Mouse (Mus musculus): ENCODE results near the gene Lat2.

Gene Lat2

DNA sequence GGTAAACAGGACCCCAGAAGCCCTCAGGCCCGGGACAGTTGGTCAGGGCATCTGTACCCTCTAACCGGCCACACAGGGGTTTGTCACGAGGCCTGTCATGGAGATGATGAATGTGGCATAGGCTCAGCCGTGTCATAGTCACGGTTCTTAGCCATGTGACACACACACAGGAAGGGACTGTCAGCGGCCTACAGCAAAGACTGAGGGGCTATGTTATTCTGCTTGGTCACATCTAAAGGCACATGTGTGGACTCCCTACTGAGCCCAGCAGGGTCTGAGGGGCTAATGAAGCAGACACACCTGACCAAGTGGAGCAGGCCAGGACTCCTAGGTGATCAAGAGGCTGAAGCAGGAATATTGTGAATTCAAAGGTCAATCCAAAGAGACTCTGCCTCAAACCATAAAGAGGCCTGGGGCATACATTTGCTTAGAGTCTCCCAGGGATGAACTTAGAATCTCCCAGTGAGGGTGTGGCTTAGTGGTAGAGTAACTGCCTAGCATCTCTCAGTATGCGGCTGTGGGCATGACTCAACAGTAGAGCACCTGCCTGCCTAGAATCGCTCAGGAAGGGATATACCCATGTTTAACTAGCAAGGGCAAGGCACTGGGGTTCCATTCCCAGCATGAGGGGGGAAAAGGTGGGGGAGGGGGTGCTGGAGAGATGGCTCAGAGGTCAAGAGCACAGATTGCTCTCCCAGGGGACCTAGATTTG lies 2.9 kb downstream of the Lat2 start:
- no peak for DNase-seq

DNA sequence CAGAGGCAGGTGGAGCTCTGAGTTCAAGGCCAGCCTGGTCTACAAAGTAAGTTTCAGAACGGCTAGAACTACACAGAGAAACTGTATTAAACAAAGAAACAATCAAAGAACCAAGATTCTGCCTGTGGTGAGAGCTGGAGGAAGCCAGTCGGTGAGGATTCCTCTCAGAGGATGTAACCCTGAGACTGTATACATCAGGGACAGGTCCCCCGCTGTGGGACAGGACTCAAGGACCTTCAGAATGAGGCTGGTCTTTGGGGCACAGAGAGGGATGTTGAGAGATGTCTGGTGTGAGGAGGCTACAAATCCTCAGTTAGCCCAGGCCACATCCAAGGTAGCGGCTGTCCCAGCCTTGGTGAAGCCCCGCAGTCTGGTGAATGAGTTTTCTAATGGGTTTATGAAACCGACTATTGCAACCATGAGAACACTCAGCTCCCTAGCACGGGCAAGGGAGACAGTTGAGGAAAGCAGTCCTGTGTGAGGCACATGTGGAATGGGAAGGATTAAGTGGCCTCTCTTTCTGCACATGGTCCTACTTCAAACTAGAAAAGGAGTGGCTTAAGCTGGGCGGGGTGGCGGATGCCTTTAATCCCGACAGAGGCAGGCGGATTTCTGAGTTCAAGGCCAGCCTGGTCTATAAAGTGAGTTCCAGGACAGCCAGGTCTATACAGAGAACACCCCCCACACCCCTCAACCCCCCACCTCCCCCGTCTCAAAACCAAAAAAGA lies 4.7 kb downstream of the Lat2 start:
- no peak for DNase-seq

DNA sequence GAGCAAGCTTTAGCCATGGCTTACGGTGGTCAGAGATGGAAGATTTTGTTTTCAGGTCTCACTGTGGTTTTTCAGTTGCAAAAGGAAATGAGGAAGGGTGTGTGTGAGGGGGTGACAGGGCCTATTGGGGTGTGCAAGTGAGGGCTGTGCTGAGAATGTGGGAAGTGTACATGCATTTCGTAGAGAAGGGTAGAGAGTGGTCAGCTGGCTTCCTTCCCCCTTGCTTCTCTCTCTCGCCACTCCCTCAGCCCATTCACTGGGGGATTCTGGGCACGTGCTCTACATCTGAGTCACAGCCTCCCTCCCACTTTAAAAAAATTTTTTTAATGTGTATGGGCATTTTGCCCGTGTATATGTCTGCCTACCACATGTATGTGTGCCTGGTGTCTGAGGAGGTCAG lies 7.7 kb downstream of the Lat2 start:
- no peak for DNase-seq

DNA sequence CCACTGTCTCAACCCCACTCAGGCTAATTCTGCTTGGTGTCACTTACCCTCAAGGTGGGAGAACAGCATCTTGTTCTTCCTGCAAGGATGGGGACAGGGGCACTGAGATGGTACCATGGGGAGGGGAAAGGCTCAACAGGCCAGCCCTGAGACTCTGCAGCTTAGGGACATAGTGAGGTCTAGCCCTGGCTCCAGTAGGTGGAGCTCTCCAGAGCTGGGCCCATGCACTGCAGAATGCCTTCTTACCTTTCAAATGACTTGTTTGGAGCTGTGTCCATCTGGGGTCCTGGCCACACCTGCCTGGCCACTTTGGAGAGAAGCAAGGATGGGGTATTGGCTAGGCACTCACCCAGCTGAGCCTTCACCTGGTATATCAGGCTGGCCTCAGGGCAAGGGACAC lies 8.5 kb downstream of the Lat2 start:
- no peak for DNase-seq

DNA sequence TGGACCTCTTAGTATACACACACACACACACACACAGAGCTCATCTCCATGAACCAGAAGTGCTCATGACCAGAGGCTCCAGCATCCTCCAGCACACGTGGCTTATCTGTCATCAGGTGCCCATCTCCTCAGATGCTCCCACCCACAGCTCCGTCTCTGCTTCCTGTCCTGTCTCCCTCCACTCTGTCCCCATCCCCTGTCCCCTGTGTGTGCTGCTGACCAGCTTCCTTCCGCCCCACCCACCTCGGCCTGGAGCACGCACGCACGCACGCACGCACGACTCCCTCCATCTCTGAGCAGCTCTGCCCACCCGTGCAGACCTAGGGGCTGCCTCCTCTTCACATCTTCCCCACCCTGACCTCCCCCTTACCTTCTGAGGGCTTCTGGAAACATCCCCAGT lies 10.4 kb downstream of the Lat2 start:
- no peak for DNase-seq

DNA sequence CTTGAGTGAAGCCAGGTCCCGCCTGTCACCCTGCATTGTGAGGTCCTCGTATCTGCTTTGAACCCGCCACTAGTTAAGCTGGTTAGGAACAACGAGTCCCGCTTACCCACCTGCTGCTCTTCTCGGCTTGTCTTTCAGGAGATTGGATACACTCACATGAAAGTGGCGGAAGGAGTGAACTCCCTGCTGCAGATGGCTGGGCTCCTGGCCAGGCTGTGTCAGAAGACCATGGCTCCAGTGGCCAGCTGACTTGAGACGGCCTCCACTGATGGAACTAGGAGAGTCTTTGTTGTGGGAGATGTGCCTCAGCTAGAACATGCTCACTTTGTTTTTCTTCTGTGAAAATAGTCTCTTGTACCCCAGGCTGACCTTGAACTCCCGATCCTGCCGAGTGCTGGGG lies 17.1 kb downstream of the Lat2 start:
- no peak for DNase-seq

DNA sequence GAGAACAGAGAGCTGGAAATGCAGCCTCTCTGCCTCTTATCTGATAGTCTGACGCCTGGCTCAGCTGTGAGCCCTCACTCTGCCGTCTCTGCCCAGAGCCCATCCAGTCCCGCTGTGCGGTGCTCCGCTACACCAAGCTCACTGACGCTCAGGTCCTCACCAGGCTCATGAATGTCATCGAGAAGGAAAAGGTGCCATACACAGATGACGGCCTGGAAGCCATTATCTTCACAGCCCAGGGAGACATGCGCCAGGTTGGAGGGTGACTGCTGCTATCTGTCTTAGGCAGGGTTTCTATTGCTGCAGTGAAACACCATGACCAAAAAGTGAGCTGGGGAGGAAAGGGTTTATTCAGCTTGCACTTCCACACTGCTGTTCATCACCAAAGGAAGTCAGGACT lies 21.7 kb downstream of the Lat2 start:
- DNase-seq: no peak

DNA sequence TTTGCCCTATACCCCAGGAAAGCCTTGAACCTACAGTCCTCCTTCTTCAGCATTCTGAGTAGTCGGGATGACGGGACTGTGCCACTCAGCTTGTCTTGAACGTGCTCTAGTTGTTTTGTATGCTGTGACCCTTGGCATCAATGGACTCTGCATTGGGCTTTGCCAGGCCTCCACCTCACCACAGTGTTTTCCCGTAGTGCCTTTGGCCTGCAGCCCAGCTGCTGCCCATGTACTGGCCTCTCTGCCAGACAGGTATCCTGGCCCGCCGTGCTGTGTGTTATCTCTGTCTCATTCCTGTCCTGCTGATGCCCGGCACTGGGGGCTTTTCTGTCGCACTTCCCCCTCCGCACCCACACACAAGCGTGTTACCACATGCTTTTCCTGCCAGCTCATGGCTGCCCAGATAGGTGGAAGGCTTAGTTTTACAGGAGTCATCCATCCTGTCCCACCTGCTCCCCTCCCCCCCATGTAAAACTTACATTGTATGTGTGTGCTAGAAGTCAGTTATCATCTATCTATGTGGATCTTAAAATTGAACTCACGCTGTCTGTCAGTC lies 22.7 kb downstream of the Lat2 start:
- peak; percentile 42 for DNase-seq

DNA sequence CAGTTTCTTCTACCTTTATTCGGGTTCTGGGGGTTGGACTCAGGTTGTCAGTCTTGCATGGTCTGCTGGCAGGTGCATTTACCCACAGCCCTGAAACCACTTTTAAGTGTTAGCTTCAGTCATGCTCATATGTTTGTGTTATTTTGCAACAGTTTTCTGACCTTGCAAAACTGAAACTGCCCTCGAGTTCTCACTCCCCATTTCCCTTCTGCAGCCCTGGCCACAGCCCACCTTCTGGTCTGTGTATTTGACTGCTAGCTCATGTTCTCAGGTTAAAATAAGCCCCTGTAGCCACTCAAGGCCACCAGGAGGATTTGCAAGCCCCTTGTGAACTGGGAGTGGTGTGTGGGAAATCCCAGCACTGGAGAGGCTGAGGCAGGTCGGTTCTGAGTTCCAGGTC lies 24.9 kb downstream of the Lat2 start:
- DNase-seq: no peak

DNA sequence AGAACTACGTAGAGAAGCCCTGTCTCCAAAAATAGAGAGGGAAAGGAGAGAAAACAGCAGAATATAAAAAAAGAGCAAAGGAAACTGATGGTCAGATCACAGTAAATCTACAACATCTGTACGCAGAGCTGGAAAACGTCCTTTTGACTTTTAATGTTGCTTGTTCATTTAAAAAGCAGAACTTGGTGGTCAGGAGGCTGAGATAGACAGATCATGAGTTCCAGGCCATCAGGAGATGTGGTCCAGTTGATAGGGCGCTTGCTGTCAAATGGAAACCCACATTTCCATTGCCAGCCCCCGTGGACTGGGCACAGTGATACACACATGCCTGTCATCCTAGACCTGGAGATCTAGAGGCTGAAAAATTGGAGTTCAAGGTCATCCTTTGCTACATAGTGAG lies 30.0 kb downstream of the Lat2 start:
- DNase-seq: no peak

DNA sequence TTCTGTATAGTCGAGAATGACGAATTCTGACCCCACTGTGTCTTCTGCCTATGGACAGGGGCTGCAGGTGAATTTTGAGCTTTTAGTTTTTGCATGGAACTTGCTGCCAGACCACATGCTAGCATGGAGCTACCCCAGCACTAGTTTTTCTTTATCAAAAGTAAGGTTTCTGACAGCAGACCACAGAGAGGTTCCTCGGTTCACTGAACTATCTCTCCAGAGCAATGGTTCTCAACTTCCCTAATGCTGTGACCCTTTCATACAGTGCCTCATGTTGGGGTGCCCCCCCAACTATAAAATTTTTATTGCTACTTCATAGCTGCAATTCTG lies 31.0 kb downstream of the Lat2 start:
- no peak for DNase-seq

DNA sequence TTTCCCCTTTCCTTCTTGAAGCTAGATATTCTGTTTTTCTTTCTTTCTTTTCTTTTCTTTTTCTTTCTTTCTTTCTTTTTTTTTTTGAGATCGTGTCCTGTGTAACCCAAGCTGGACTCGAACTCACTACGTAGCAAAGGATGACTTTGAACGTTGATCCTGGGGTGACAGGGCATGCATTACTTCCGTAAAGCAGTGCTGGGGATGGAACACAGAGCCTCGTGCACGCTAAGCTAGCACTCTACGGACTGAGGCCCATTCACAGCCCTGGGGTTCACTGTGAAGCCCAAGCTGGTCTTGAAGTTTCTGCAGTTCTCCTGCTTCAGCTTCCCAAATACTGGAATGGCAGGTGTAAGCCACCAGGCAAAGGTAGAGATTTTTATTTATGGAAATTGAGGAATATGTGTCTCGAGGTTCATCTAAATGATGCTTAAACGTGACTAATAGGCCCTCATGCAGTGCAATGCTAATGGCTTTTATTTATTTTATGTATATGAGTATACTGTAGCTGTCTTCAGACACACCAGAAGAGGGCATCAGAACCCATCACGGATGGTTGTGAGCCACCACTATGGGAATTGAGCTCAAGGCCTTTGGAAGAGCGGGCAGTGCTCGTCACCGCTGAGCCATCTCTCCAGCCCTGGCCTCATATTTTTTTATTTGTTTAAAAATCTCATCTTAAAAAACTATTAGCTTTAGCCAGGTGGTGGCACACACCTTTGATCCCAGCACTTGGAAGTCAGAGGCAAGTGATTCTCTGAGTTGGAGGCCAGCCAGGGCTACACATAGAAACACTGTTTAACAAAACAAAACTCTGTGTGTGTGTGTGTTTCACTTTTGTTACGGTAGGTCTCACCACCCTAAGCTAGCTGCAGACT lies 31.6 kb downstream of the Lat2 start:
- peak; percentile 39 for DNase-seq

DNA sequence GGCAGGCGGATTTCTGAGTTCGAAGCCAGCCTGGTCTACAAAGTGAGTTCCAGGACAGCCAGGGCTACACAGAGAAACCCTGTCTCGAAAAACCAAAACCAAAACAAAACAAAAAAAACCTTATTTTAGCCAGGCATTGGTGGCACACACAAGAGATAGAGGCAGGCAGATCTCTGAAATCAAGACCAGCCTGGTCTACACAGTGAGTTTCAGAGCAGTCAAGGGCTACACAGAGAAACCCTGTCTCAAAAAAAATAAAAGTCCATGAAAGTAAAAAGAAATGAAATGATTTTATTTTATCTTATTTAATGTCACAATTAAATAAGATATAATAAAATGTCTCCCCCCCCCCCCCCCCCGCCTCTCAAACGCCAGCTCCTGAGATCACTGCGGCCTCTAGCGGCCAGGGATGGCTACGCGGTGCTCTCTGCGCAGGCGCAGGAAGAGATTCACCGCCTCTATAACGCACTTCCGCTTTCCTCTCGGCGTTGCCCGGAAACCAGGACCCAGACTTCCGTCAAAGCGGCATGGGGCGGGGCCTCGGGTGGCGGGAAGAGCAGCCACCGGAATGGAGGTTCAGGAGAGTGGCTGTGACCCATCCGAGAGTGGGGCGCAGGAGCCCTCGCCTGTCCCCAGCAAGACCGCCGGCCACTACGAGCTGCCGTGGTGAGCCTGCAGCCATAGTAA lies 32.5 kb downstream of the Lat2 start:
- DNase-seq: peak; percentile 97

DNA sequence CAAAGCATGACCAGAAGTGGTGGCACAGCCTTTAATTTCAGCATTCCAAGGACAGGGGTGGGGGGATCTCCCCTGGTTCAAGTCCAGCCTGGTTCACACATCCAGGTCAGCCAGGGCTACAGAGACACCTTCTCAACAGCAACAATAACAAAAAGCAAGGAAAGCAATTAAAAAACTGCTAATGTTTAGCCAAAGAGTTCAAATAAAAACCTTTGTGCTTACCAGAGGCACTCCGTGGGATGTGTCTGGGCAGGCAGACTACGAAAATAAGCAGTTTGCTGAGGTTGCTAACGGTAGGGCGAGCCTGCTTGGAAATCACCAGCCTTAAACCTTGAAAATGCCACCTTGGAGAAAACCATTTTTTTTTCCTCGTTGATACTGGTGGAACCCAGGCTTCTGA lies 33.7 kb downstream of the Lat2 start, which contains the start of gene Rfc2:
Gene Rfc2 (plus strand): TSS at position 221 of the 400 bp plus-strand sequence.
- DNase-seq: peak; percentile 80

DNA sequence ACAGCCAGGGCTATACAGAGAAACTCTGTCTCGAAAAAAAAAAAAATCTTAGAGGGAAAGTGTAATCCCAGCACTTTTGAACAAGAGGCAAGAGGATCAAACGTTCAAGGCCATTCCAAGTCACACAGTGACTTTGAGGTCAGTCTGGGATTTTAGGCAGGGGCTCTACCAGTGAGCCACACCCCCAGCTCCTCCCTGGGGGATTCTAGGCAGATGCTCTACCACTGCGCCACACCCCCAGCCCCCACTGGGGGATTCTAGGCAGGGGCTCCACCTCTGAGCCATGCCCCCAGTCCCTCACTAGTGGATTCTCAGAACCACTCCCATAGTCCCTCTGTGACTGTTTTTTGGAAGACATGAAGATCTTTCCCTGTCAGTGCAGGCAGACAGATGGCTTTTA lies 35.7 kb downstream of the Lat2 start:
- DNase-seq: no peak

DNA sequence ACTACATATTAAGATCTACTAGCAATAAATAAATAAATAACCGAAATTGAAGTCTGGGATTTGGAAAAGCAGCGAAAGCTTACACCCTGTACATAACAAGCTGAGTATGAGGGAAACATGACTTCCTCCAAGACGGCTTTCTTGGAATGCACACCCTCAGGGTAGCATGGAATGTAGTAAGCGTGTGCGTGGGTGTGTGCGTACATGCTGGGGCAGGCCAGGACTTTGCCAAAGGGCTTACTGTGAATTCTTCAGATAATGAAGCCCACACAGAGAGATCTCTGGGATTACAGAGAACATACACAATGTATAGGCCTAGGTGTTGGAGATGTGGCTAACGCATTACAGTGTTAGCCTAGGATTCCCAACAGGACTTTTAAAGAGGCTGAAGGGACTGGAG lies 37.3 kb downstream of the Lat2 start:
- DNase-seq: no peak

DNA sequence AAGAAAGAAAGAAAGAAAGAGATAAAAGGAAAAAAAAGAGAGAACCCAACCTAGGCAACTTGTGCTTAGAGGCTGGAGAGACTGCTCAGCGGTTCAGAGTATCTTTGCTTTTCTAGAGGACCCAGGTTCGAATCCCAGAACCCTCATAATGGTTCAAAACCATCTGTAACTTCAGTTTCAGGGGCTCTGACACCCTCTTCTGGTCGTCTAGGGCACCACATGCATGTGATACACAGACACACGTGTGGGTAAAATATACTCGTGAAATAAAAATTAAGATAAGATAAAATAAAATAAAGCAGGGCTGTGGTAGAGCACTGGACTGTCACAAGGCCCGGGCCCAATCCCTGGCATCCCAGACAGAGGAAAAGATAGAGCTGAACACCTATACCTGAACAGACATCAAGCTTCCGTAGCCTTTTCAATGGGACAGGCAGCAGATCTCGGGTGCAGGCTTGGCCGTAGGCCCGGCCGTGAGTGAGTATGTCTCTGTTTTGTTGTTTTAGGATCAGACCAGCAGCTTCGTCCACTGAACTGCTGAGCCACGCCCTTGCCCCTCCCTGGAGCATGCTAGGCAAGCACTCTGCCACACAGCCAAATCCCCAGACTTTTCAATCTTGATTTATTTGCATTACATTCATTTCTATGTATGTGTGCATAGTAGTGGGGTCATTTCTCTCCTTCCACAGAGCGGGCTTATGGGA lies 38.2 kb downstream of the Lat2 start:
- DNase-seq: no peak

DNA sequence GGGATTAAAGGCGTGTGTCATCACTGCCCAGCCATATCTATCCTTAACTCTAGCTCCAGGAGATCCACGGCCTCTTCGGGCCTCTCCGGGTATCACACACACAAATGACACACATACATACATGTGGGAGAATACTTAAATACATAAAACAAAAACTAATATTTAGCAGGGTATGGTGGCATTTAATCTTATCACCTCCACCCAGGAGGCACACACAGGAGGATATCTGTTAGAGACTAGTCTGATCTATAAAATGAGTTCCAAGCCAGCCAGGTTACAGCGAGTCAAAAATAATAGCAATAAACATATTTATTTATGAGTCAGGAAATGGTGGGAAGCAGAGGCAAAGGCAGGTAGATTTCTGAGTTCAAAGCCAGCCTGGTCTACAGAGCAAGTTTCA lies 39.0 kb downstream of the Lat2 start:
- DNase-seq: no peak

DNA sequence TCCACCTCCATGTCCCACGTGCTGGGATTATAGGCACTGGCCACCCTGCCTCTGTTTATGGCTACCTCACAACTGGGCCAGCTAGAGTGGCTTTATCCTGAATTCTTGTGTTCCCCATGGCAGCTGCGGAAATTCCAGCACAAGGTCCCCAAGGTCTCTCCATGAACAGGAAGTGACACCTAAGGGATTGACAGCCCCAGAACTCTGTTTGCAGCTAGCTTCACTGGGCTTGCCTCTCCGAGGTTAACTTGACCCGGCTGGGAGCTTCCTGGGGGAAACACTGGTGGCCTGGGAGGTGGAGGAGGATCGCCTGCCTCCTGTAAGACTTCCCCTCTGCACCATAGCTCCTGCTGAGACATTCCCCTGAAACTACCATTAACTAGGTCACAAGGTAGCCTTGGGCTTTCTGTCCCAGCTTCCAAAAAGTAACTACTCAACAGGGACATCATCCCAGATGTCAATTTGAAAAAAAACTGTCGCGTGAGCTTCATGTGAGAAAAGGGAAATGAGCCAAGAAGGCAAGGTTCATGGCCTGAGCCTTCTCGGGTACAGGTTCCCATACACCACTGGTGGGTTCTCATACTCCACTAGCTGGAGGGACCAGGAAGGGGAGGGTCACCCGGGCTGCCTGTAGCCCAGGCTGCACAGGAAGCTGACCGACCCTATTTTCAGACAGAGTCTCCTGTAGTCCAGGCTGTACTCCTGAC lies 42.2 kb downstream of the Lat2 start:
- peak; percentile 67 for DNase-seq

DNA sequence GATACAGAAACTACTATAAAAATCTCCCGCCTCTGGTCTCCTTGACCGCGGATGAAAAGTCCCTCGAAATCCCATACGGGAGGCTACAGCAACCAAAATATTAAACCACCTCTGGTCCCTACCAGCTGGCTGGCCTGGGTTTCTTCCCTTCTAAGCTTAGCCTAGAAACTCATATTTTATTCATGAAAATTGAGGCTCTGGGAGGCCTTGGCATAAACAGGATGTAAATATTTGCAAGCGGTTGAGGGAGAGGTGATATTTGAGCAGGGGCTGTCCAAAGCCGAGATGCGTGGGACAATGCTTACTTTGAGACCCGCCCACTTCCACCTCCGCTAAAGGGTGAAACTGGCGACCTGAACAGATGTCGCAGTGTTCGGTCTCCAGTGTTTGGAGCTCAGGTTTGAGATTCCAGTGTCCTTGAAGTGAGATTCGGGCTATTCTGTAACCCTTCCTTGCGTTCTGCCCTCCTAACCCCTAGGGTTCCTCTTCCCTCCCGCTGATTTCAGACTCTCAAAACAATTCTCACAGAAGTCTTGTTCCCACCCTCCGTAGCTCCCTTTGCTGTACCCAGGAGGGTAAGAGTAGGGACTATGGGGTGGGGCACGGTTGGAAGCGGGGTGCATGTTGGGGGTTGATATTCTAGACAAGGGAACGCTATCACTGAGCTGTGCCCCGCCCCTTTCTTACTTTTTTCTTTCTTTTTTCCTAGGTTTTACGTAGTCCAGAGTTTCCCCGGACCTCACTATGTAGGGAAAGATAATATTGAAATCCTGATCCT lies 42.9 kb downstream of the Lat2 start:
- DNase-seq: peak; percentile 83

Measured in kidney, adult 9 months (tissue).